Mouse (Mus musculus) c-Kit-positive CD71-positive TER-119-positive erythroid progenitor cells, embryonic 14.5 days (primary cell): ENCODE measurements at regions not wholly inside any gene's neighbourhood (a gene's known extent, or its start where the extent isn't known, plus 50 kb on each side); places are given as distances from the start of the nearest gene placed in this dataset.

ENCODE experiments used
- DNase-seq: peaks from one replicate; pipeline ENCODE4 v3.0.0-alpha.2; 2013; ENCODE audit warnings: low spot score

GRCm38 (mm10) chr8:15487579-15487978, 441.7 kb upstream of the BB014433 start:
- DNase-seq, result no peak

- no peak for DNase-seq
Observed at GRCm38 (mm10) chr8:15470561-15470960, 424.7 kb upstream of the BB014433 start.

- no peak for DNase-seq
Observed at GRCm38 (mm10) chr8:15468540-15469476, 422.9 kb upstream of the BB014433 start.

- no peak for DNase-seq
Observed at GRCm38 (mm10) chr8:15438546-15438945, 392.7 kb upstream of the BB014433 start.

- DNase-seq, result no peak
Observed at GRCm38 (mm10) chr8:15394722-15395115, 348.8 kb upstream of the BB014433 start.

- DNase-seq, result no peak
Observed at GRCm38 (mm10) chr8:15393936-15394721, 348.3 kb upstream of the BB014433 start.

GRCm38 (mm10) chr8:15392056-15392455, 346.2 kb upstream of the BB014433 start:
- no peak for DNase-seq

- DNase-seq, result no peak
Observed at GRCm38 (mm10) chr8:15388791-15389190, 342.9 kb upstream of the BB014433 start.

GRCm38 (mm10) chr8:15367063-15367462, 321.2 kb upstream of the BB014433 start:
- no peak for DNase-seq

- DNase-seq, result no peak
Observed at GRCm38 (mm10) chr8:15364546-15364945, 318.7 kb upstream of the BB014433 start.

GRCm38 (mm10) chr8:15344151-15344550, 298.3 kb upstream of the BB014433 start:
- DNase-seq, result no peak

GRCm38 (mm10) chr8:15343616-15344015, 297.7 kb upstream of the BB014433 start:
- DNase-seq, result no peak

- no peak for DNase-seq
Observed at GRCm38 (mm10) chr8:15334532-15334931, 288.7 kb upstream of the BB014433 start.

- no peak for DNase-seq
Observed at GRCm38 (mm10) chr8:15327312-15327711, 281.4 kb upstream of the BB014433 start.

GRCm38 (mm10) chr8:15323421-15323820, 277.5 kb upstream of the BB014433 start:
- no peak for DNase-seq

- no peak for DNase-seq
Observed at GRCm38 (mm10) chr8:15318082-15318816, 272.4 kb upstream of the BB014433 start.

- DNase-seq, result no peak
Observed at GRCm38 (mm10) chr8:15313481-15313880, 267.6 kb upstream of the BB014433 start.

- DNase-seq, result no peak
Observed at GRCm38 (mm10) chr8:15311509-15311908, 265.6 kb upstream of the BB014433 start.

- no peak for DNase-seq
Observed at GRCm38 (mm10) chr8:15311045-15311444, 265.2 kb upstream of the BB014433 start.

- DNase-seq, result no peak
Observed at GRCm38 (mm10) chr8:15304143-15304677, 258.3 kb upstream of the BB014433 start.

- DNase-seq, result no peak
Observed at GRCm38 (mm10) chr8:15273775-15274174, 227.9 kb upstream of the BB014433 start.
